Mouse (Mus musculus) T-helper 1 cell (primary cell): ENCODE measurements around the gene Mapk12.

Source experiments
- in situ Hi-C: fragments of 300-600 bp; cut with MboI, MseI; formaldehyde crosslinking; loops from one replicate; pipeline ENCODE4 v1.15.1; 2025; ENCODE audit warnings: high pct_unique_total_duplicates

The Mapk12 gene

DNA sequence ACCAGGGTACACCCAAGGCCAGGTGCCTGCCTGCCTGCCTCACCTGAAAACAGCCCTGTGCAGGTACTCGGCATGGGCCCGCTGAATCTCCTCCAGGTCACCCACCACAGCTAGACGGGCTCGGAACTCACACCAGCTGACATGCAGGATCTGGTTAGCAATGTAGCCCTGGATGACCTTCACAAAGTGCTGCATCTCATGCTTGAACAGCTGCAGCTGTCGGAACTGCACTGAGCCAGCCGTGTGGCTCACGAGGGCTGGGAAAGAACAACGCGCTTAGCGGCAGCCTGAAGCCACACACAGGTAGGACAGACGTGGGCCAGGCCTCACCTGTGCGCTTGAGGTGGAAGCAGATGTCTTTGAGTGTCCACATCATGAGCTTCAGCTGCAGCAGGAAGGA, 39.7 kb downstream of the Mapk12 start:
- in situ Hi-C loops, result no loop called here

DNA sequence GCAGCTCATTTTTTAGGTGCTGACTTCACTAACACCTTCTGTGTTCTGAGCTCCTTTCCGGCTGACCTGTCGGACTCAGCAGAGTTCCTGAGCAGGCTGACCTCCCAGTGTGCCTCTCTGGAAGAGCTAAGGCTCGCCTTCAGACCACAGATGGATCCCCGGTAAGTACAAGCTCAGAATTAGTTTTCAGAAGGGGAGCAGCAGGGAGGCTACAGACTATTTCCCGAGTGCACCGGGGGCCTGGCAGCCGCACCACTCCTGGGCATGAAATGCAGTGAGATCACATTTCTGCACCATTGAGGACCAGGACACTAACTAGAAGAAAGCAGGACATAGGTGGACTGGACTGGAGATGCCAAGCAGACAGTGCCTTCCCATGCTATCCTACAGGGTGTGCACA, 41.9 kb downstream of the Mapk12 start:
- in situ Hi-C loops, result no loop called here

DNA sequence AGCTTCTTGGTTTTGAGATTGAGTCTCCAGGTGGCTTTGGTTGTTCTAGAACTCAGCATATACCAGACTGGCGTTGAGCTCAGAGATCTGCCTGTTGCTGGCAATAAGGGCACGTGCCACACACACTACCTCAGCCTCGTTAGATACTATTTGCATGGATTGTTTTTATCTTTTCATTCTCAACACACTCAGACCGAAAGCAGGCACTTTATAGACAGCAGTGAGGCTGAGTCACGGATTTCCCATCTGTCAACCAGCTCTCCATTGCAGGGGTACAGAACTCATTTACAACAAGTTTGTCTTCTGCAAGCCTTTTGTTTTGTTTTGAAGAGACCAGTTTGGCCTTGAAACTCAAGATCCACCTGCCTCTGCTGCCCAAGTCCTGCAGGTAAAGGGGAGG, 43.1 kb downstream of the Mapk12 start:
- in situ Hi-C loops, result no loop called here

GRCm38 (mm10) chr15:89092181-89092580, 48.3 kb downstream of the Mapk12 start:
- in situ Hi-C loops, result no loop called here

GRCm38 (mm10) chr15:89090662-89091061, 49.8 kb downstream of the Mapk12 start:
- in situ Hi-C loops, result no loop called here

GRCm38 (mm10) chr15:89089248-89090051, 51.1 kb downstream of the Mapk12 start:
- in situ Hi-C loops, result no loop called here

GRCm38 (mm10) chr15:89088607-89089247, 51.8 kb downstream of the Mapk12 start, which contains the start of gene Selenoo:
Gene Selenoo (plus strand): TSS chr15:89089084.
- in situ Hi-C loops, result no loop called here

- in situ Hi-C loops, result no loop called here
Observed at GRCm38 (mm10) chr15:89084826-89085225, 55.7 kb downstream of the Mapk12 start.

DNA sequence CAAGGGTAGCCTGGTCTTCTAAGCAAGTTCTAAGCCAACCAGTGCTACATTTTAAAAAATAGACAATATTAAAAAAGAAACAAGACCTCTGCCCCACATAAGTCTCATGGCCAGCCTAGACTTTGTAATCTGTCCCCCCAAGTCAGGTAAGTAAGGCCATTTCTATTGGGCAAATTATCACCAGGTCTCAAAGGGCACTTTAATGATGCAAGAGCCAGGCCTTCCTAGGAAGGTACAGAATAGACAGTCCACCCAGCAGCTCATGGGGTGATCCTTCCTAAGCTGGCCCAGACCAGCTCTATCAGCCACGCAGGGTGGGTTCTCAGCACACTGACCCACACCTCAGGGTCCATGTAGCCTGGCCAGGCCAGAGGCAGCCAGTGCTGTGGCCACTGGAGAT, 56.6 kb downstream of the Mapk12 start:
- in situ Hi-C loops, result no loop called here
